Mouse (Mus musculus) sigmoid colon, adult 10 weeks (tissue): ENCODE measurements around the gene Ly9. TPM values are rescaled to one million over a fixed set of nuclear protein-coding genes. Genes with fewer than 3 reads are reported as not detected.

Source experiments
- polyA plus RNA-seq: library from polyadenylated mRNA; stranded (reverse); fragments of 350-450 nt; fragmentation: Illumina TruSeq; extraction: RNeasy Lipid Tissue Mini Kit (QIAGEN cat#74804); gene quantifications from one replicate; pipeline ENCODE4 v1.2.3, GENCODE M21; 2014; ENCODE audit warnings: low read depth, low replicate concordance

Ly9 gene
- 3.9 TPM for polyA plus RNA-seq

GRCm38 (mm10) chr1:171607176-171607575 is at the start of gene Ly9:
TSS of gene Ly9 (minus strand) at chr1:171607410.

GRCm38 (mm10) chr1:171652734-171653133 is 45.5 kb upstream of the Ly9 start, which contains the start of gene Slamf7:
TSS of gene Slamf7 (minus strand) at chr1:171653035.

GRCm38 (mm10) chr1:171558898-171559297 is 48.3 kb downstream of the Ly9 start, which contains the start of gene Cd244a:
TSS of gene Cd244a (plus strand) at chr1:171559193.

Other genes with a start within 250 kb of the Ly9 start
- gene Klhdc9, start 246.6 kb downstream of the Ly9 start, polyA plus RNA-seq = not detected
- 0.60 TPM for gene Nectin4, start 237.3 kb downstream of the Ly9 start, polyA plus RNA-seq
- gene Arhgap30, start 218.5 kb downstream of the Ly9 start, polyA plus RNA-seq = 10.1 TPM
- gene Usf1, start 196.1 kb downstream of the Ly9 start, polyA plus RNA-seq = 1.4 TPM
- 34.1 TPM for gene Tstd1, start 188.5 kb downstream of the Ly9 start, polyA plus RNA-seq
- 91.4 TPM for gene F11r, start 169.9 kb downstream of the Ly9 start, polyA plus RNA-seq
- gene Alyref2, start 103.9 kb downstream of the Ly9 start, polyA plus RNA-seq = 2.5 TPM
- 0.41 TPM for gene Itln1, start 72.1 kb downstream of the Ly9 start, polyA plus RNA-seq
- gene Cd244a, start 48.2 kb downstream of the Ly9 start, polyA plus RNA-seq = 4.2 TPM
- 5.3 TPM for gene Slamf7, start 45.6 kb upstream of the Ly9 start, polyA plus RNA-seq
- 22.7 TPM for gene Cd48, start 74.6 kb upstream of the Ly9 start, polyA plus RNA-seq
- 0.66 TPM for gene Slamf1, start 159.7 kb upstream of the Ly9 start, polyA plus RNA-seq
- 22.0 TPM for gene Cd84, start 232.3 kb upstream of the Ly9 start, polyA plus RNA-seq